Mouse (Mus musculus) layer of hippocampus, adult 2 months (tissue): ENCODE data around the gene Hcar1. TPM values are rescaled to one million over a fixed set of nuclear protein-coding genes. Genes with fewer than 3 reads are reported as not detected.

Source experiments
- DNase-seq, 2 experiments: peaks; one replicate each; pipeline ENCODE4 v3.0.0; 2022; ENCODE audit warnings: low spot score in 2 of 2
- H3K27ac ChIP-seq: fragments of 200-600 bp; 2 replicates; pipeline ENCODE4 v1.8.1; 2022
- H3K4me3 ChIP-seq: fragments of 200-600 bp; 2 replicates; pipeline ENCODE4 v1.8.1; 2022; ENCODE audit warnings: mild to moderate bottlenecking
- CTCF ChIP-seq: fragments of 200-600 bp; conservative IDR thresholded peaks from 2 replicates; pipeline ENCODE4 v1.8.1; 2022; ENCODE audit warnings: antibody characterized with exemption, mild to moderate bottlenecking, moderate library complexity
- total RNA-seq, 2 experiments: library from RNA; stranded (reverse); gene quantifications; 2 replicates each; pipeline ENCODE4 v1.2.3; 2021

The Hcar1 gene
- total RNA-seq, 2 experiments from 2014 or later = 0.69 to 1.0 TPM

- no peak for DNase-seq
- H3K27ac ChIP-seq = no peak overlapping the region
- no peak for TF ChIP-seq CTCF
- H3K4me3 ChIP-seq = no peak overlapping the region
Observed at GRCm38 (mm10) chr5:123890987-123891386, 11.2 kb upstream of the Hcar1 start.

GRCm38 (mm10) chr5:123890312-123890711 lies 10.5 kb upstream of the Hcar1 start:
- Histone ChIP-seq H3K27ac (no peak overlapping the region), H3K4me3 (no peak overlapping the region)
- no peak for DNase-seq
- no peak for TF ChIP-seq CTCF

- no peak for TF ChIP-seq CTCF
- DNase-seq = no peak
- no peak overlapping the region for H3K27ac ChIP-seq
- H3K4me3 ChIP-seq = no peak overlapping the region
Observed at GRCm38 (mm10) chr5:123886365-123886764, 6.5 kb upstream of the Hcar1 start.

- no peak overlapping the region for H3K4me3 ChIP-seq
- no peak for TF ChIP-seq CTCF
- no peak overlapping the region for H3K27ac ChIP-seq
Observed at GRCm38 (mm10) chr5:123884332-123884731, 4.5 kb upstream of the Hcar1 start.

GRCm38 (mm10) chr5:123883891-123884290 lies 4.1 kb upstream of the Hcar1 start:
- no peak for TF ChIP-seq CTCF
- no peak for DNase-seq
- Histone ChIP-seq H3K27ac (no peak overlapping the region), H3K4me3 (no peak overlapping the region)

More at GRCm38 (mm10) chr5:123884332-123884731, 4.5 kb upstream of the Hcar1 start:
- no peak for DNase-seq

GRCm38 (mm10) chr5:123880778-123881177 lies 958 bp upstream of the Hcar1 start:
- DNase-seq = no peak
- Histone ChIP-seq H3K4me3 (no peak overlapping the region), H3K27ac (no peak overlapping the region)
- peak; percentile 38 for TF ChIP-seq CTCF

- Histone ChIP-seq H3K4me3 (peak overlapping the region; percentile 9; the same call in 1 of the 2 replicates), H3K27ac (no peak overlapping the region)
- no peak for DNase-seq
- no peak for TF ChIP-seq CTCF
Observed at GRCm38 (mm10) chr5:123878056-123878455, 1.8 kb downstream of the Hcar1 start.

- DNase-seq = no peak
- no peak for TF ChIP-seq CTCF
- H3K4me3 ChIP-seq = no peak overlapping the region
- H3K27ac ChIP-seq = no peak overlapping the region
Observed at GRCm38 (mm10) chr5:123874177-123874576, 5.6 kb downstream of the Hcar1 start.

- H3K27ac ChIP-seq = no peak overlapping the region
- no peak for TF ChIP-seq CTCF
- H3K4me3 ChIP-seq = no peak overlapping the region
- no peak for DNase-seq
Observed at GRCm38 (mm10) chr5:123869615-123870014, 10.2 kb downstream of the Hcar1 start.

- Histone ChIP-seq H3K27ac (no peak overlapping the region), H3K4me3 (no peak overlapping the region)
- no peak for DNase-seq
- no peak for TF ChIP-seq CTCF
Observed at GRCm38 (mm10) chr5:123866457-123866856, 13.4 kb downstream of the Hcar1 start.

GRCm38 (mm10) chr5:123865365-123865764 lies 14.5 kb downstream of the Hcar1 start, which contains the start of gene Hcar2:
Hcar2 (minus strand) TSS chr5:123865499.
- no peak for TF ChIP-seq CTCF
- H3K4me3 ChIP-seq = no peak within 1 kb of the TSS
- no peak for DNase-seq
- no peak within 1 kb of the TSS for H3K27ac ChIP-seq

GRCm38 (mm10) chr5:123863934-123864333 lies 15.9 kb downstream of the Hcar1 start:
- Histone ChIP-seq H3K27ac (peak overlapping the region; percentile 64), H3K4me3 (no peak overlapping the region)
- TF ChIP-seq CTCF = no peak
- DNase-seq = no peak

- DNase-seq = peak in 1 of 2 experiments; percentile 6
- Histone ChIP-seq H3K27ac (peak overlapping the region; percentile 48), H3K4me3 (peak overlapping the region; percentile 13; the same call in 1 of the 2 replicates)
- TF ChIP-seq CTCF = no peak
Observed at GRCm38 (mm10) chr5:123862374-123863350, 17.2 kb downstream of the Hcar1 start.

- no peak for DNase-seq
- no peak for TF ChIP-seq CTCF
- no peak overlapping the region for H3K27ac ChIP-seq
Observed at GRCm38 (mm10) chr5:123858798-123859197, 21.0 kb downstream of the Hcar1 start.

More at GRCm38 (mm10) chr5:123858798-123859197, 21.0 kb downstream of the Hcar1 start:
- H3K4me3 ChIP-seq = no peak overlapping the region
